Mouse (Mus musculus) intestine, embryonic 16.5 days (tissue): ENCODE data around the gene Ankrd11. TPM values are rescaled to one million over a fixed set of nuclear protein-coding genes. Genes with fewer than 3 reads are reported as not detected.

Experiments
- ATAC-seq: fragments of 200-750 bp; cut with Nextera tagmentation; 2 replicates; pipeline ENCODE4 v1.8.0; 2017; ENCODE audit warnings: moderate TSS enrichment, moderate library complexity
- H3K27ac ChIP-seq: fragments of 300-500 bp; sonication (generic); 2 replicates; pipeline ENCODE4 v1.5.1; 2014; ENCODE audit warnings: mild to moderate bottlenecking, low read length
- H3K27me3 ChIP-seq: fragments of 300-500 bp; sonication (generic); replicated peaks from 2 replicates; pipeline ENCODE4 v1.6.1; 2014; ENCODE audit warnings: low read length, control low read depth, mixed read lengths; ENCODE audit not compliant: control insufficient read depth, insufficient read depth
- H3K36me3 ChIP-seq: fragments of 300-500 bp; sonication (generic); 2 replicates; pipeline ENCODE4 v1.6.1; 2014; ENCODE audit warnings: low read length, control low read depth; ENCODE audit not compliant: control insufficient read depth, insufficient read depth
- H3K4me1 ChIP-seq: fragments of 300-500 bp; sonication (generic); 2 replicates; pipeline ENCODE4 v1.6.1; 2014; ENCODE audit warnings: low read length, control low read depth, mixed read lengths; ENCODE audit not compliant: control insufficient read depth, insufficient read depth
- H3K4me2 ChIP-seq: fragments of 300-500 bp; sonication (generic); 2 replicates; pipeline ENCODE4 v1.6.1; 2014; ENCODE audit warnings: low read depth, low read length, control low read depth
- H3K4me3 ChIP-seq: fragments of 300-500 bp; sonication (generic); 2 replicates; pipeline ENCODE4 v1.5.1; 2014; ENCODE audit warnings: mild to moderate bottlenecking, low read length
- H3K9ac ChIP-seq: fragments of 300-500 bp; sonication (generic); 2 replicates; pipeline ENCODE4 v1.6.1; 2014; ENCODE audit warnings: low read depth, low read length
- H3K9me3 ChIP-seq: fragments of 300-500 bp; sonication (generic); 2 replicates; pipeline ENCODE4 v1.6.1; 2016; ENCODE audit warnings: low read length, control low read depth; ENCODE audit not compliant: control insufficient read depth
- WGBS: fragments of 180-500 bp; shearing (Covaris S2); extraction: QIAGEN DNeasy Blood & Tissue Kit; methylation state at CpG from one replicate; pipeline ENCODE4 v1.1.7; 2014; 5-methylcytosine and 5-hydroxymethylcytosine counted together
- polyA plus RNA-seq: library from polyadenylated mRNA; unstranded; fragments of >200 nt; fragmentation: Nextera tagmentation; extraction: Ambion mirVana; gene quantifications from 2 replicates; pipeline ENCODE4 v1.2.1, GENCODE M21; 2015

Ankrd11 gene
- polyA plus RNA-seq, 1 experiment from 2014 or later, result 19.5 TPM

- ATAC-seq, result no peak
- H3K27ac ChIP-seq, result no peak overlapping the region
- peaks cover 49% of the 10 kb centered on the region for H3K36me3 ChIP-seq
- 88% methylated on average over 12 of the region's 12 CpGs for WGBS
- H3K27me3 ChIP-seq, result no peaks in the 10 kb centered on the region
- H3K9me3 ChIP-seq, result no peaks in the 10 kb centered on the region
- no peak overlapping the region for H3K4me3 ChIP-seq
- H3K9ac ChIP-seq, result no peak overlapping the region
- H3K4me1 ChIP-seq, result no peaks in the 10 kb centered on the region
- H3K4me2 ChIP-seq, result no peak overlapping the region
Measured at GRCm38 (mm10) chr8:122891440-122891839, 150.6 kb downstream of the Ankrd11 start.

DNA sequence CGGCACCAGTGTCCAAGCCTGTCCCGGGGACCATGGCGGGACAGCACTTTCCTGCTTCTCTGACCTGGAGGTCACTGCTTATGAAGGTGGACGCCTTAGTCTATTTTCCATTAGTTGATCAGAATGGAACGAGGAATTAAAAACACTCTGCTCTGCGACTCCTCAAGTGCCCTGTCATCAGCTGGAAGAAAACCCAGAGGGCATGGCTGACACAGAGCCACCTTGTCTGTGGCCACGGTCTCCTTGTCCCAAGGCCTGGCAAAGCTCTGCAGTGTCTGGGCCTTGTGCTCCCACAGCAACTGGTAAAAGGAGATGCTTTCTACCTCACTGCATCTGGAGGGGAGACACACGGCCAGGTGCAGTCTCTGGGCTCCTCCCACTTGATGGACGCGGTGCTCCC, 158.4 kb downstream of the Ankrd11 start:
- Histone ChIP-seq H3K4me3 (no peak overlapping the region), H3K9me3 (no peaks in the 10 kb centered on the region), H3K4me1 (no peaks in the 10 kb centered on the region), H3K9ac (no peak overlapping the region), H3K36me3 (peaks cover 47% of the 10 kb centered on the region), H3K27ac (no peak overlapping the region), H3K4me2 (no peak overlapping the region), H3K27me3 (no peaks in the 10 kb centered on the region)
- ATAC-seq, result no peak
- WGBS, result 85% methylated on average over 10 of the region's 10 CpGs

GRCm38 (mm10) chr8:122880302-122880701, 161.8 kb downstream of the Ankrd11 start:
- H3K4me3 ChIP-seq, result no peak overlapping the region
- no peak overlapping the region for H3K27ac ChIP-seq
- H3K9ac ChIP-seq, result no peak overlapping the region
- no peak for ATAC-seq
- H3K9me3 ChIP-seq, result no peaks in the 10 kb centered on the region
- no peaks in the 10 kb centered on the region for H3K27me3 ChIP-seq
- 37% methylated on average over 3 of the region's 3 CpGs for WGBS
- no peak overlapping the region for H3K4me2 ChIP-seq
- no peaks in the 10 kb centered on the region for H3K4me1 ChIP-seq
- peaks cover 23% of the 10 kb centered on the region for H3K36me3 ChIP-seq

- no peak overlapping the region for H3K27ac ChIP-seq
- 83% methylated on average over 3 of the region's 3 CpGs for WGBS
- H3K9ac ChIP-seq, result no peak overlapping the region
- no peaks in the 10 kb centered on the region for H3K27me3 ChIP-seq
- no peak for ATAC-seq
- no peak overlapping the region for H3K4me2 ChIP-seq
- no peaks in the 10 kb centered on the region for H3K9me3 ChIP-seq
- H3K36me3 ChIP-seq, result peaks cover 11% of the 10 kb centered on the region
- H3K4me1 ChIP-seq, result no peaks in the 10 kb centered on the region
- H3K4me3 ChIP-seq, result no peak overlapping the region
Measured at GRCm38 (mm10) chr8:122878231-122878630, 163.8 kb downstream of the Ankrd11 start.

DNA sequence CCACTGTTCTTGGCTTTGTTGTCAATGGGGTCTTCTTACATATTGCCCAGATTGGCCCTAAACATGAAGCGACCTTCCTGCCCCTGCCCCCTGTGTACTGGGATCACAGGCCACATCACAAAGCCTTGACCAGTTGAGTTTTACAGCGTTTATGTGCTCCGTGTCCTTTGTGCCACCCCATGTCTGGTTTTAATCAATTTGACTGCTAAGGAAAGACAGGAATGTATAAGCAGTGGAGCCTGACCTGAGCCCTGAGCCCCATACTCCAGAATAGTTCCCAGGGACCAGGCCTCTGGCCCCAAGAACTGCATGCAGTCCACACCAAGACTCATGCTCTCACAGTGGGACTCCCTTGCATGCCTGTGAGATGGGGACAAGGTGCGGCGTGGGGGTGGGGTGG, 166.9 kb downstream of the Ankrd11 start:
- no peak overlapping the region for H3K4me2 ChIP-seq
- H3K36me3 ChIP-seq, result no peaks in the 10 kb centered on the region
- H3K9ac ChIP-seq, result no peak overlapping the region
- no peak overlapping the region for H3K27ac ChIP-seq
- ATAC-seq, result no peak
- H3K4me3 ChIP-seq, result no peak overlapping the region
- 48% methylated on average over 5 of the region's 5 CpGs for WGBS
- no peaks in the 10 kb centered on the region for H3K27me3 ChIP-seq
- no peaks in the 10 kb centered on the region for H3K9me3 ChIP-seq
- H3K4me1 ChIP-seq, result peaks cover 2% of the 10 kb centered on the region; the same call in 1 of the 2 replicates

GRCm38 (mm10) chr8:122873171-122873570, 168.9 kb downstream of the Ankrd11 start:
- ATAC-seq, result no peak
- WGBS, result 36% methylated on average over 6 of the region's 6 CpGs
- H3K9ac ChIP-seq, result no peak overlapping the region
- H3K36me3 ChIP-seq, result no peaks in the 10 kb centered on the region
- no peak overlapping the region for H3K4me3 ChIP-seq
- no peak overlapping the region for H3K4me2 ChIP-seq
- no peaks in the 10 kb centered on the region for H3K27me3 ChIP-seq
- no peak overlapping the region for H3K27ac ChIP-seq
- peaks cover 2% of the 10 kb centered on the region; the same call in 1 of the 2 replicates for H3K4me1 ChIP-seq
- H3K9me3 ChIP-seq, result no peaks in the 10 kb centered on the region

DNA sequence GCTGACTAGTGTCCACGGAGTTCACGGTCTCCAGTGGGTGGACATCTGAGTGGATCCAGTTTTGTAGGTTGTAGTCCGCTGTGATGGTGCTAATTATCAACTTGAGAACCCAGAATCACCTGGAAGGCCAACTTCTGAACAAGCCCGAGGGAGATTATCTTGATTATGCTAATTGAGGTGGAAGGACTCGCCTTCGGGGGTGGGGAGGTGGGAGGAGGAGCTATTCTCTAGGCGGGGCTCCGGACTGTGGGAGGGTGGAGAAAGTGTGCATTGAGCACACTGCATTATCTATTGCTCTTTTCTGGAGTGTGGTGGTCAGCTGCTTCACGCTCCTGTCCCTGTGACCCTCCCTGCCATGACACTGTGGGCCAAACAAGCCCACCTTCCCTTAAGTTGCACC, 170.4 kb downstream of the Ankrd11 start:
- WGBS, result 72% methylated on average over 9 of the region's 9 CpGs
- H3K9ac ChIP-seq, result no peak overlapping the region
- H3K36me3 ChIP-seq, result no peaks in the 10 kb centered on the region
- no peaks in the 10 kb centered on the region for H3K9me3 ChIP-seq
- no peak overlapping the region for H3K4me3 ChIP-seq
- no peaks in the 10 kb centered on the region for H3K27me3 ChIP-seq
- peaks cover 2% of the 10 kb centered on the region; the same call in 1 of the 2 replicates for H3K4me1 ChIP-seq
- no peak overlapping the region for H3K27ac ChIP-seq
- no peak overlapping the region for H3K4me2 ChIP-seq
- ATAC-seq, result no peak

- H3K27ac ChIP-seq, result no peak overlapping the region
- peak overlapping the region; percentile 46 for H3K4me2 ChIP-seq
- 0 out of 2 replicates have a peak overlapping the region, but pooled peaks have one; percentile 29 for H3K9ac ChIP-seq
- WGBS, result 20% methylated on average over 31 of the region's 31 CpGs
- no peaks in the 10 kb centered on the region for H3K27me3 ChIP-seq
- H3K4me3 ChIP-seq, result peak overlapping the region; percentile 29
- peaks cover 2% of the 10 kb centered on the region; the same call in 1 of the 2 replicates for H3K4me1 ChIP-seq
- no peaks in the 10 kb centered on the region for H3K36me3 ChIP-seq
- H3K9me3 ChIP-seq, result no peaks in the 10 kb centered on the region
- peak; percentile 62 for ATAC-seq
Measured at GRCm38 (mm10) chr8:122870377-122870863, 171.7 kb downstream of the Ankrd11 start.

DNA sequence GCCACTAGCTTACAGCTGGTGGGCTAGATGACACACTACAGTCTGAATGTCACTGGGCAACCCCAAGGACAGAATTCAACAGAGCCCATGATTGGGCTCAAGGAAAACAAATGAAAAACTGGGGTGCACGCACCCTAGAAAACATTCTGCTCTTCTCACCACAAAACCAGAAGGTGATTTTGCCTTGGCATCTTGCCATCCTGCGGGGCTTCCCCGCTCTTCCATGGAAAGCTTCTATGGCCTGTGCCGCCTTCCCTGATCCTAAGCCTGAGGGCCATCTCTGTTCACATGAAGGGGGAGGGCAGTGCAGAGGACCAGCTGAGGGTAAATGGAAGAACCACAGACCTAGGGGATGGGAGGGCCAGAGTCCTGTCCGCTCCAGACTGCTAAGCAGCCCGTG, 174.1 kb downstream of the Ankrd11 start:
- no peak overlapping the region for H3K4me3 ChIP-seq
- H3K4me1 ChIP-seq, result peaks cover 2% of the 10 kb centered on the region; the same call in 1 of the 2 replicates
- H3K9ac ChIP-seq, result no peak overlapping the region
- H3K4me2 ChIP-seq, result no peak overlapping the region
- ATAC-seq, result no peak
- 80% methylated on average over 6 of the region's 6 CpGs for WGBS
- H3K36me3 ChIP-seq, result no peaks in the 10 kb centered on the region
- H3K27ac ChIP-seq, result no peak overlapping the region
- H3K27me3 ChIP-seq, result no peaks in the 10 kb centered on the region
- 0 out of 2 replicates have a peak, but pooled peaks cover 7% of the 10 kb centered on the region for H3K9me3 ChIP-seq

GRCm38 (mm10) chr8:122866231-122866630, 175.8 kb downstream of the Ankrd11 start:
- ATAC-seq, result no peak
- no peaks in the 10 kb centered on the region for H3K36me3 ChIP-seq
- H3K4me1 ChIP-seq, result peaks cover 2% of the 10 kb centered on the region; the same call in 1 of the 2 replicates
- no peak overlapping the region for H3K4me2 ChIP-seq
- 82% methylated on average over 8 of the region's 8 CpGs for WGBS
- no peak overlapping the region for H3K27ac ChIP-seq
- H3K9ac ChIP-seq, result no peak overlapping the region
- H3K27me3 ChIP-seq, result no peaks in the 10 kb centered on the region
- H3K4me3 ChIP-seq, result no peak overlapping the region
- 0 out of 2 replicates have a peak, but pooled peaks cover 7% of the 10 kb centered on the region for H3K9me3 ChIP-seq
